Mouse (Mus musculus): Measurements from ENCODE around the gene Ncapd3. TPM values are rescaled to one million over a fixed set of nuclear protein-coding genes. Genes with fewer than 3 reads are reported as not detected.

The Ncapd3 gene
- polyA plus RNA-seq, 1 experiment from 2014 or later: 35.1 TPM

Other genes with a start within 250 kb of the Ncapd3 start
- 10.5 and 11.1 TPM in 2 replicates for gene Glb1l2, start 223.7 kb upstream of the Ncapd3 start, polyA plus RNA-seq (2015; fragmentation: Nextera tagmentation; extraction: Ambion mirVana)
- 0.48 and 0.89 TPM in 2 replicates for gene Glb1l3, start 169.3 kb upstream of the Ncapd3 start, polyA plus RNA-seq (2015; fragmentation: Nextera tagmentation; extraction: Ambion mirVana)
- not detected in 2 replicates for gene Gm1110, start 107.1 kb upstream of the Ncapd3 start, polyA plus RNA-seq (2015; fragmentation: Nextera tagmentation; extraction: Ambion mirVana)
- 49.5 and 53.8 TPM in 2 replicates for gene Acad8, start 30.6 kb upstream of the Ncapd3 start, polyA plus RNA-seq (2015; fragmentation: Nextera tagmentation; extraction: Ambion mirVana)
- 112 and 123 TPM in 2 replicates for gene Thyn1, start 30.5 kb upstream of the Ncapd3 start, polyA plus RNA-seq (2015; fragmentation: Nextera tagmentation; extraction: Ambion mirVana)
- 25.1 and 27.6 TPM in 2 replicates for gene Vps26b, start 110 bp upstream of the Ncapd3 start, polyA plus RNA-seq (2015; fragmentation: Nextera tagmentation; extraction: Ambion mirVana)
- gene Jam3, start 125.2 kb downstream of the Ncapd3 start, polyA plus RNA-seq (2015; fragmentation: Nextera tagmentation; extraction: Ambion mirVana): 55.9 and 59.0 TPM in 2 replicates